In the genomic region with DNA sequence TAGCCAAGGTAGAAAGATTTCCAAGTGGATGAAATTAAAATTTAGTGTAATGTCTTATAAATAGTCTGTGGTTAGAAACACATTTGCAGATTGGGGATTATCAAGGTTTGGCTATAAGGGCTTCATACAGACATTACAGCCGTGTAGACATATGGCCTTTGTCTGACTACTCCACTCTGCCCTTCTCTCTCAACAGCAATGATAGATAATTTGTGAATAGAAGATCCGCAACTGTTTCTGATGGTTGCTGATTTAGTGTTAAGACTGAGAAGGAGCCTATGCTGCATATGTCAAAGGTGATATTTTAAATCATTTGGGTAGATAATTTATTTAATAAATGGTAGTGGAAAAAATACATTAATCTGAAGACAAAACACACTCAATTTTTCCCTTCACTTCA, we compare ENCODE assay signal across 27 mouse cellular contexts.
"Had no signal": no experiment of that assay in that cellular context is flagged by ENCODE, and none has a peak within 500 bp of the region (broad histone marks: within the 10 kb centered on the region; RNA-seq: fewer than 3 reads in every experiment).

No protein-coding gene starts in this region.

- ATAC-seq: forebrain, embryonic 13.5 days; forebrain, embryonic 14.5 days; forebrain, embryonic 15.5 days; forebrain, embryonic 16.5 days; forebrain, postnatal 0 days had no signal

- H3K4me1 ChIP-seq: forebrain, embryonic 12.5 days; forebrain, embryonic 13.5 days; forebrain, embryonic 15.5 days had no signal

- H3K4me3 ChIP-seq: embryonic facial prominence, embryonic 10.5 days; embryonic facial prominence, embryonic 12.5 days; embryonic facial prominence, embryonic 13.5 days; embryonic facial prominence, embryonic 15.5 days; erythroblast, embryonic 14.5 days; forebrain, embryonic 10.5 days; forebrain, embryonic 12.5 days; forebrain, embryonic 13.5 days; forebrain, embryonic 15.5 days; gastrocnemius, adult 2 months had no signal

- H3K9me3 ChIP-seq: embryonic facial prominence, embryonic 10.5 days; embryonic facial prominence, embryonic 12.5 days; embryonic facial prominence, embryonic 13.5 days; embryonic facial prominence, embryonic 15.5 days; forebrain, embryonic 10.5 days; forebrain, embryonic 12.5 days; forebrain, embryonic 13.5 days; forebrain, embryonic 15.5 days had no signal

- H3K27me3 ChIP-seq: embryonic facial prominence, embryonic 12.5 days; embryonic facial prominence, embryonic 15.5 days; forebrain, embryonic 12.5 days; forebrain, embryonic 13.5 days; forebrain, embryonic 15.5 days had no signal

- H3K36me3 ChIP-seq: embryonic facial prominence, embryonic 10.5 days; embryonic facial prominence, embryonic 12.5 days; embryonic facial prominence, embryonic 13.5 days; embryonic facial prominence, embryonic 15.5 days; forebrain, embryonic 10.5 days; forebrain, embryonic 12.5 days; forebrain, embryonic 15.5 days had no signal

- DNase-seq: cerebellum, adult 18-20 months; cerebellum, adult 2 months; cerebellum, adult 8-10 months; cerebellum, adult 9-10 months; cerebellum, adult 9-11 months; cerebellum, postnatal 10 days; cerebellum, postnatal 14 days; cerebellum, postnatal 25 days; cerebellum, postnatal 36 days; embryo, embryonic 11 days; forebrain, postnatal 0 days; gastrocnemius, adult 2 months; gastrocnemius, postnatal 10 days; gastrocnemius, postnatal 14 days; gastrocnemius, postnatal 25 days; gastrocnemius, postnatal 36 days had no signal

- H3K27ac ChIP-seq: embryonic facial prominence, embryonic 10.5 days; embryonic facial prominence, embryonic 12.5 days; embryonic facial prominence, embryonic 13.5 days; embryonic facial prominence, embryonic 15.5 days; forebrain, embryonic 10.5 days; forebrain, embryonic 12.5 days; forebrain, embryonic 13.5 days; forebrain, embryonic 15.5 days; gastrocnemius, adult 2 months had no signal

- H3K4me2 ChIP-seq: embryonic facial prominence, embryonic 12.5 days; embryonic facial prominence, embryonic 13.5 days; embryonic facial prominence, embryonic 15.5 days; forebrain, embryonic 12.5 days; forebrain, embryonic 13.5 days; forebrain, embryonic 15.5 days had no signal

- H3K9ac ChIP-seq: embryonic facial prominence, embryonic 12.5 days; embryonic facial prominence, embryonic 13.5 days; embryonic facial prominence, embryonic 15.5 days; forebrain, embryonic 12.5 days; forebrain, embryonic 13.5 days; forebrain, embryonic 15.5 days; forebrain, postnatal 0 days had no signal
